Mouse (Mus musculus) spleen, adult 10 weeks (tissue): ENCODE measurements around the gene Olfr410. TPM values are rescaled to one million over a fixed set of nuclear protein-coding genes. Genes with fewer than 3 reads are reported as not detected.

Source experiments
- polyA plus RNA-seq: library from polyadenylated mRNA; stranded (reverse); fragments of 350-450 nt; fragmentation: Illumina TruSeq; extraction: RNeasy Lipid Tissue Mini Kit (QIAGEN cat#74804); gene quantifications from one replicate; pipeline ENCODE4 v1.2.3, GENCODE M21; 2015; ENCODE audit warnings: low replicate concordance; ENCODE audit not compliant: insufficient read depth

The Olfr410 gene
- not detected for polyA plus RNA-seq

DNA sequence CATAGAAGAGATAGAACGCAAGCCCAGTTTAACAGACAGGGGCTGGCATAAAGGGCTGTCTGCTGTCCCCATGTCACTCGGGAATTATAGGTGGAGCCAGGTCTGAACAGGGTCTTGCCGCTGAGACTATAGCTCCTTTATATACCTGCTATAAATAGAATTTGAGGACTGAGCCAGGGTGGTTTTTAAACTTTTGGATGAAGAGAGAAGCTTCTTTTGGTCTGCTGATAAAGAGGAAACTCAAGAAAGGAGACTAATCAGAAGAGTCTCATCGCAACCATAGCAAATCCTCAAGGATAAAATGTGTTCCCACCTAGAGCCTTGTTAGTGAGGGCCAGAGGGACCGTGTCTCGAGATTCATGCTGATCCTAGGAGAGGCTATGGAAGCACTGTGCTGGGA, at the start of gene Olfr410:
Olfr410 (minus strand) TSS at position 101 of the 400 bp plus-strand sequence.

DNA sequence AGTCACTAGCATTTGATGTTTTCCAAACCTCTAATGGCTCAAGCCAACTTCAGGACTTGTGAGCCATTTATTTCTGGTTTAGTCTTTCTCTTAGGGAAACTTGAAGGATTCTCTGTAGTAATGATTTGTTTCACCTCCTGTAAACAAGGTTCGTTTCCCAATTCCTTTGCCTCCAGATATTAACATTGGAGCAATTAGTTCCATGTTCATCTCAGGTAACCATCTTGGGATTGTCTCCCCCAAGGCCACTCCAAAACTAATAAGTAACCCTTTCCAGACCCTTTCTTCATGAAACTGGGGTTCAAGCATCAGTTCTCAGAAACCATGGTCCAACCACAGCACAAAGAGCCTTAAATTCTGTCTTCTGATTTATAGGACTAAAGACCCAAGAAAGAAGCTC, 23.9 kb upstream of the Olfr410 start, which contains the start of gene Olfr412:
Olfr412 (plus strand) TSS at position 301 of the 400 bp plus-strand sequence.

DNA sequence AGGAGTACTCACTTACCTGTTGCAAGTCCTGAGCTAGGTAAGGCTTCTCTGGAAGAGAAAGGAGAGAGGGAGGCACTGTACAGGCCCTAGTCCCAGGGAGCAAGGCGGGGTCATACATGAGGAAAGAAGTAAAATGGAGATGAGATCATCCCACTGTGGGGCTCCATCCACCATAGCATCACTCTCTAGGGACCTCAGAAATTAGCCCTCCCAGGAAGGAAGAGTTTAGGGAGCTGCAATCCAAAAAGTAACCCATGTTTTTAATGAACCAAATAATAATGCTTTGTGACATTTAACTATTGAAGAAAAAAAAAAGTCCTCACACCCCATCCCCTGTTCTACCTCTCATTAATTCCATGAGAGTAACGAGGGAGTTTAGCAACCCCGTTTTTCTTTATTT, 14.7 kb upstream of the Olfr410 start, which contains the start of gene Olfr411:
Olfr411 (minus strand) TSS at position 101 of the 400 bp plus-strand sequence.

DNA sequence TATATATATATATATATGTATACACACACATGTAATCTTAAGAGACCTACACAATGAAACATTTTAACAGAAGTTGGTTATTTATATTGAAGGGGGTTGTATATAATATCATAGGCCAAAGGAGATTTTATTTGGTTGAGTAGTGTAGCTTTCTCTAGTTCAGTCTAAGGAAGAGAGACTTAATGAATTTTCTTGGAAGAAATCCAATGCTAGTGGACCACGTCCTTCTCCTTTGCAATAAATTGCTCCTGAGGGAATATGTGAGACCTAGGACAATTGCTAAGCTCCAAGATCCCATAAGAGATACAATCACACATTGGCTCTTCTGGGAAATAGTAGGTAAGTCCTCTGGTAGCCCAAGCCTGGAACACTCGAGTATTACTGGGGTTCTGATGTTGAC, 54.4 kb downstream of the Olfr410 start, which contains the start of gene Olfr59:
Olfr59 (plus strand) TSS at position 301 of the 400 bp plus-strand sequence.

Other genes with a start within 250 kb of the Olfr410 start
- not detected for gene Olfr401, start 224.3 kb downstream of the Olfr410 start, polyA plus RNA-seq
- gene Olfr402, start 184.5 kb downstream of the Olfr410 start, polyA plus RNA-seq = not detected
- gene Olfr403, start 151.8 kb downstream of the Olfr410 start, polyA plus RNA-seq = not detected
- gene Olfr43, start 126.7 kb downstream of the Olfr410 start, polyA plus RNA-seq = not detected
- gene Olfr406, start 78.2 kb downstream of the Olfr410 start, polyA plus RNA-seq = not detected
- gene Olfr59, start 54.3 kb downstream of the Olfr410 start, polyA plus RNA-seq = not detected
- not detected for gene Olfr411, start 14.6 kb upstream of the Olfr410 start, polyA plus RNA-seq
- not detected for gene Olfr412, start 24.0 kb upstream of the Olfr410 start, polyA plus RNA-seq